Comparison of ENCODE assay signal across 8 mouse cellular contexts in genomic region chr6:54699477-54700056, GRCm38 (mm10). TPM values are rescaled to one million over a fixed set of nuclear protein-coding genes. Genes with fewer than 3 reads are reported as not detected.
A peak's percentile ranks its signal among the peaks of the same experiment; 100 is the strongest.
DNase-seq lines count a peak whose midpoint lies in the region; ATAC-seq and TF ChIP-seq lines count a peak whose summit lies in the region.

No protein-coding gene starts in this region.

- H3K9ac ChIP-seq in hindbrain, embryonic 14.5 days: peak overlapping the region; percentile 46

- H3K4me3 ChIP-seq in cortical plate, adult 2 months (ENCODE audit: insufficient read depth, low read length): peak overlapping the region; percentile 25
- H3K4me3 ChIP-seq in hindbrain, embryonic 14.5 days (replicated peaks; ENCODE audit: low read length): peak overlapping the region; percentile 29

- peak; percentile 86 for ATAC-seq in hindbrain, embryonic 14.5 days (ENCODE audit: low FRiP score)

- H3K27ac ChIP-seq in cortical plate, adult 2 months (ENCODE audit: insufficient read depth, low read length): no peak overlapping the region
- peak overlapping the region; percentile 14 for H3K27ac ChIP-seq in hindbrain, embryonic 14.5 days

- no peak for TF ChIP-seq CTCF in cortical plate, adult 2 months (IDR thresholded peaks at IDR 0.05; ENCODE audit: extremely low read depth, insufficient read depth, low read length)

- 5% methylated on average over 19 of the region's 19 CpGs for WGBS in hindbrain, embryonic 14.5 days

- H3K9me3 ChIP-seq in hindbrain, embryonic 14.5 days (ENCODE audit: control insufficient read depth, low read length): no peaks in the 10 kb centered on the region

- H3K27me3 ChIP-seq in hindbrain, embryonic 14.5 days (ENCODE audit: control insufficient read depth, insufficient read depth, low read length): no peaks in the 10 kb centered on the region

- peak overlapping the region; percentile 73 for H3K4me2 ChIP-seq in hindbrain, embryonic 14.5 days (replicated peaks)

- H3K4me1 ChIP-seq in cortical plate, adult 2 months (ENCODE audit: control insufficient read depth, insufficient read depth, low read length): no peaks in the 10 kb centered on the region
- peaks cover 17% of the 10 kb centered on the region for H3K4me1 ChIP-seq in hindbrain, embryonic 14.5 days (replicated peaks; ENCODE audit: control insufficient read depth, insufficient read depth, low read length)

- peak; percentile 76 for TF ChIP-seq POLR2A in cortical plate, adult 2 months (IDR thresholded peaks at IDR 0.05; ENCODE audit: extremely low read depth, insufficient read depth, low read length)

- H3K36me3 ChIP-seq in hindbrain, embryonic 14.5 days (replicated peaks; ENCODE audit: control insufficient read depth, insufficient read depth): peaks cover 10% of the 10 kb centered on the region; the same call in 1 of the 2 replicates

- peak; percentile 61 for DNase-seq in MN1 (ENCODE audit: low spot score)
- DNase-seq in gastrocnemius, adult 18-20 months (ENCODE audit: low spot score): peak; percentile 80
- peak; percentile 82 for DNase-seq in hindbrain, embryonic 14.5 days (ENCODE audit: low spot score)
- peak; percentile 78 to 80 for DNase-seq in layer of hippocampus, postnatal 14 days (ENCODE audit: low spot score in 2 of 2)
- peak; percentile 86 for DNase-seq in lung, postnatal 10 days
- peak; percentile 56 for DNase-seq in ovary, postnatal 14 days (ENCODE audit: low spot score)
- peak; percentile 75 to 76 for DNase-seq in thymus, postnatal 10 days (ENCODE audit: low spot score in 2 of 2)

RNA-seq across cellular contexts. Expression of gene Mturn, which starts 18.1 kb away (rescaled TPM):
- 51.3 and 57.0 TPM in 2 replicates for polyA plus RNA-seq in cortical plate, adult 2 months (2012; rRNA removed)
- total RNA-seq in gastrocnemius, adult 18-20 months (2021): 1 to 10 TPM; 5.3 to 8.7 TPM
- polyA plus RNA-seq in hindbrain, embryonic 14.5 days (2014; fragmentation: Nextera tagmentation; extraction: Ambion mirVana): 101 and 123 TPM in 2 replicates
- total RNA-seq in layer of hippocampus, postnatal 14 days (2021): 100 to 1,000 TPM; 164 to 166 TPM

Comparison
In these comparisons a context has a peak if more than half of its experiments do, and no peak if none do; other contexts are left out.
1. RNA of gene Mturn, which starts 18.1 kb away (total RNA-seq): 164 to 166 TPM in layer of hippocampus, postnatal 14 days; 5.3 to 8.7 TPM in gastrocnemius, adult 18-20 months; every median in the first group is over 10 times any median in the second.
2. Peak in every context shown above with its lines, with median percentiles within 50 percentile points of each other: DNase-seq.